Mouse (Mus musculus) T-helper 1 cell (primary cell): Measurements from ENCODE around the gene Rsad2.
"Not testable (repeated sequence)": the region's sequence is repeated elsewhere in the genome, so short reads cannot be mapped to it uniquely, and the experiment has no call there.

ENCODE experiments used
- in situ Hi-C: fragments of 300-600 bp; cut with MboI, MseI; formaldehyde crosslinking; loops from one replicate; pipeline ENCODE4 v1.15.1; 2025; ENCODE audit warnings: high pct_unique_total_duplicates

Gene Rsad2

GRCm38 (mm10) chr12:26449483-26449882 is 6.8 kb downstream of the Rsad2 start:
- in situ Hi-C loops: no loop called here

DNA sequence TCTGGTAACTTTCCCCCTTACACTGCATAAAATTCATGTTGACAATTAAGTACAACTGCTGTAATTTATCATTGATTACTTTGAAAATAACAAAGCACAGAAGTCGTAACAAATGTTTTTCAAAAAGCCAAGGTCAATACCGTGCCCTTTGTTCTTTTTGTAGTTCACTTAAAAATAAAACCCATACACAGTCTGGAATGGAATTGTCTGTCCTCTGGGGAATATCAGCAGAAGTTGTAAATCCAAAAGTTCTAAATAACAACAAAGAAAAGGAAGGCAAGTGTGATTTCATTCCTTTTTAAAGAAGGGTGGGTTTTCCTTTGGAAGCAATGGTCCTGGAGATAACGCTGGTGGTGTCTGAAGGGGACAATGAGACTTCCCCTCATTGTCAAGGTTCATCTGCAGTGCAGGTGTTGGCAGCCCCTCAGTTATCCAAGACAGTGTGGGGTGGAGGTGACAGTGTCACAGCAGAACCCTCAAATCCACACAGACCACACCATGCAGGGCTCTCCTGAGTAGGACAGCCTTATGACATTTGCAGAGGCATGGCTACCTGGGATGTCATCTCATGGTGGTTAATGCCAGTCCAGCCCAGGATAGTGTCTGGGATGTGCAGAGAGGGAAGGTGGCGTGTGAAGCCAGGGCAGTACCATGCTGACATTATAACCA is 9.7 kb downstream of the Rsad2 start:
- in situ Hi-C loops: no loop called here

GRCm38 (mm10) chr12:26444511-26444910 is 11.7 kb downstream of the Rsad2 start:
- in situ Hi-C loops: no loop called here

DNA sequence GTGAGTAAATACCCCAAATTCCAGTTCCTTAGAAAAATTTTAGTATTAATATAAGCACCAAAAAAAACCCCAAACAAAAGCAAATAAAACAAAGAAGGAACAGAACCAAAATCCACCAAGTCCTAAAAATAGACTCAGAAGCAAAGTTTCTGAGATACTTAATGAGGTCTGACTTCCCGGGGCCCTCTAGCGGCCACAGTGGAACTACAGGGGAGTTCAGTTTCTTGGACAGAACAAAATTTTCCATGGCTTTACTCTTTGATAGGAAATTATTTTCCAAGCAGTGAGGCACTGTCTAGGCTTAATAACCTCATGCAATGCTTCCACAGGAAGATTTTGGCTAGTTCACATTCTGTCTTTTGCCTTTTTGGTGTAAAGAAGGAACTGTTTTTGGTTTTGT is 12.2 kb downstream of the Rsad2 start:
- in situ Hi-C loops: no loop called here

GRCm38 (mm10) chr12:26439366-26439765 is 16.9 kb downstream of the Rsad2 start:
- in situ Hi-C loops: no loop called here

DNA sequence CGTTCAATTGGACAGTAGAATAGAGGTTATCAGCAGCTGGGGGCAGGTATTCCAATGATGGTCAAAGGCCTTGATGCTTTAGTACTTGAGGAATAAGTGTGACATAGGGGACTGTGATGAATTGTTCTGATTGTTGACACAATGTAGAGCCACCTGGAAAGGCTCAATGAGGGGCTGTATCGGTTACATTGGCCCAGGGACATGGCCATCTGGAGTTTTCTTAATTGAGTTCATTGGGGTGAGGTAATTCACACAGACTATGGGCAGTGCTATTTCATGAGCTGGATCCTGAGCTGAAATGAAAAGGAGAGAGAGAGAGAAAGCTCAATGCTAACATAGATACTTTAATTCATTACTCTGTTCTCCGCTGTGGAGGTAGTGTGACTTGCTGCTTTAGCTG is 18.3 kb downstream of the Rsad2 start:
- in situ Hi-C loops: no loop called here

GRCm38 (mm10) chr12:26436334-26436733 is 19.9 kb downstream of the Rsad2 start:
- in situ Hi-C loops: no loop called here

DNA sequence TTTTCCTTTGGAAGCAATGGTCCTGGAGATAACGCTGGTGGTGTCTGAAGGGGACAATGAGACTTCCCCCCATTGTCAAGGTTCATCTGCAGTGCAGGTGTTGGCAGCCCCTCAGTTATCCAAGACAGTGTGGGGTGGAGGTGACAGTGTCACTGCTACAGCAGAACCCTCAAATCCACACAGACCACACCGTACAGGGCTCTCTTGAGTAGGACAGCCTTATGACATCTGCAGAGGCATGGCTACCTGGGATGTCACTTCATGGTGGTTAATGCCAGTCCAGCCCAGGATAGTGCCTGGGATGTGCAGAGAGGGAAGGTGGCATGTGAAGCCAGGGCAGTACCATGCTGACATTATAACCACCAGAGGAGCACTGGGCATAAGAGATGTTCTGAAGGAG is 27.5 kb downstream of the Rsad2 start:
- in situ Hi-C loops: not testable (repeated sequence)

GRCm38 (mm10) chr12:26424841-26425240 is 31.4 kb downstream of the Rsad2 start:
- in situ Hi-C loops: no loop called here

GRCm38 (mm10) chr12:26418322-26418721 is 37.9 kb downstream of the Rsad2 start:
- in situ Hi-C loops: loop anchor here (5.0 kb wide), 1 partner anchor 106 kb away; no protein-coding TSS in a partner anchor

- in situ Hi-C loops: loop anchor here (5.0 kb wide), 1 partner anchor 104 kb away; no protein-coding TSS in a partner anchor
Observed at GRCm38 (mm10) chr12:26416636-26417295, 39.5 kb downstream of the Rsad2 start.

GRCm38 (mm10) chr12:26415104-26415771 is 41.0 kb downstream of the Rsad2 start, which contains the start of gene Rnf144a:
Gene Rnf144a (minus strand): TSS chr12:26415254.
- in situ Hi-C loops: loop anchor here (5.0 kb wide), 1 partner anchor 103 kb away; no protein-coding TSS in a partner anchor

- in situ Hi-C loops: loop anchor here (5.0 kb wide), 1 partner anchor 102 kb away; no protein-coding TSS in a partner anchor
Observed at GRCm38 (mm10) chr12:26414451-26415103, 41.7 kb downstream of the Rsad2 start.

DNA sequence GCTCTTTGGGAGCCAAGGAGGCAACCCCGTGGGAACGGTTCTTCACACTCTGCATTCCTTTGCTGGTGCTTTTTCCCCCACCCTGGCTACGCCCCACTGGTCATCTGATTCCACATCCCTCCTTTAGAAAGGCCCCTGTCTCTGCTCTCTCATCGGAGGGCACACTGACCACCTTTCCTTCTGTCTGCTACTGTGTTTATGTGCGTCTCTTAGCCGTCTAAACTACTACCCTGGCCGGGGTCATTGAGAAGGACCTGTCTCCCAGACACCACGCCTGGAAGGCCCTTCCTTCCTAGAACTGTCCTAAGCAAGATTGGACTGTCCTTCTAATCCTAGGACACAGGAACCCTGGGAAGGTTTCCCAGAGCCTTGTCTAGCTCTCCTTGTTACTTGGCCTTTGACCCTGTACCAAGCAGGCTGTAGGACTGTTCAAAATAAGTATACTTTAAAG is 42.3 kb downstream of the Rsad2 start:
- in situ Hi-C loops: no loop called here

DNA sequence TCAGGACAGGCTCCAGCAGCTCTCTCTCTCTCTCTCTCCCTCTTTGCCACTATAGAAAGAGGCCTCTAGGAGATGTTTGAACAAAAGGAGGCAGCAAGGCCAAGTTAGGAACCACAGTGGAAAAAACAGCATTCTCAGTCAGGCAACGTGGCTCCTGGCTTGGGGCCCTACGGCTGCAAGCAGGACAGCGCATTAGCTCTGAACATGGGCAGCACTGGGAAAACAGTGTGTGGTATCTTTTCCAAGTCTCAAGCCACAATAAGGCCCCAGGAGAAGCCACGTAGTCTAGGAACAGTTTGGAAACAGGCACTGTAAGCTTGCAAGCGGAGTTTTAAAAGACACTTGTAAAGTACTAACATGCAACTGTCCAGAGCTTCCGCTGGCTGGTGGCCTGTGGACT is 43.5 kb downstream of the Rsad2 start:
- in situ Hi-C loops: no loop called here

GRCm38 (mm10) chr12:26411841-26412450 is 44.3 kb downstream of the Rsad2 start:
- in situ Hi-C loops: no loop called here

GRCm38 (mm10) chr12:26410443-26410842 is 45.8 kb downstream of the Rsad2 start:
- in situ Hi-C loops: no loop called here

GRCm38 (mm10) chr12:26408707-26409106 is 47.5 kb downstream of the Rsad2 start:
- in situ Hi-C loops: no loop called here

DNA sequence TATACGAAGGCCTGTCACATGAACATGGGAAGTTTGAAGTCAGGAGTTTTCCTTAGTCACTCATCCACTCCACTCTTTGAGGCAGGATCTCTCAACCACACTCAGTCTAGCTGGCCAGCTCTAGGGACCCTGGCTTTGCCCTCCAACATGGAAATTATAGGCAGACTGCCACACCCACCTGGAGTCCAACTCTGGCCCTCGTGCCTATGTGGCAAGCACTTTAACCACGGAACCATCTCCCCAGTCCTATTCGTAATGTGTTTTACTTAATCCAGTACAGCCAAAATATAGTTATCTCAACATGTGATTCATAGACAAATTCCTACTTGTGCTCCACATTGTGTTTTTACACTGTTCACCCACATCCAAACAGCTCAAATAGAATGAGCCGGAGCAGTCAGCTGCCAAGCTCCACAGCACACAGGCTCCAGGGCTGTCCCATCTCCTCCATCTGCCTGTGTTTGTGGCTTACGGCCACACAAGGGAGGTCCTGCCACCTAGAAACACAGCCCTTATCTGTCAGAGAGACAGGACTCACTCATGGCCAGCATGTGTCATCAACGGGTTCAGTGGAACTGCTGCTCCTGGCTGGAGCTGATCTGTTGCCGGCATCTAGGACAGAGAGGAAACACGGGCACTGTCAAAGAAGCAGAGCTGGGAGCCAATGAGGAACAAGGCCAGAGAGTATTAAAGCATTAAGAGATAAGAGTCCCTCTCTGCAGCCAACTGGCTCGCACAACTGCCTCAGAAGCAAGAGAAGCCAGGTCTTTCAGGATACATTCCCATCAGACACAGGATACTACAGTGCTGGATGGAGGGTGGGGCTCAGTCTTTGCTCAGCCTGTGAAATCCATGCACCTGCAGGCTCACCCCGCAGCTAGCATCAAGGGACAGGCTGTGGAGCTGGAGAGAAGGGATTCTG is 51.2 kb downstream of the Rsad2 start:
- in situ Hi-C loops: no loop called here

- in situ Hi-C loops: no loop called here
Observed at GRCm38 (mm10) chr12:26403372-26404125, 52.7 kb downstream of the Rsad2 start.
